Mouse (Mus musculus) gastrocnemius, postnatal 10 days (tissue): ENCODE results near the gene 4931423N10Rik. TPM values are rescaled to one million over a fixed set of nuclear protein-coding genes. Genes with fewer than 3 reads are reported as not detected.
A peak's percentile ranks its signal among the peaks of the same experiment; 100 is the strongest.

Experiments used
- DNase-seq: peaks from one replicate; pipeline ENCODE4 v3.0.0; 2021; ENCODE audit warnings: mixed read lengths
- long read RNA-seq, 2 experiments: library from polyadenylated mRNA; stranded (forward); transcript quantifications; one replicate each; pipeline ENCODE4 v2.0.0; 2021
- total RNA-seq, 2 experiments: library from RNA; stranded (reverse); gene quantifications; 2 replicates each; pipeline ENCODE4 v1.2.3; 2021

Gene 4931423N10Rik
- under 1 TPM in 1 of 2 experiments, not detected in 1; 0.12 TPM for total RNA-seq
- long read RNA-seq, experiment 1: 0 reads
- long read RNA-seq, experiment 2: 0 reads

GRCm38 (mm10) chr2:23207070-23207526 lies at the start of gene 4931423N10Rik:
4931423N10Rik (plus strand) TSS chr2:23207476.
- no peak for DNase-seq

GRCm38 (mm10) chr2:23172305-23172704 lies 35.0 kb upstream of the 4931423N10Rik start:
- DNase-seq: no peak

- no peak for DNase-seq
Measured at GRCm38 (mm10) chr2:23194366-23194765, 12.9 kb upstream of the 4931423N10Rik start.

DNA sequence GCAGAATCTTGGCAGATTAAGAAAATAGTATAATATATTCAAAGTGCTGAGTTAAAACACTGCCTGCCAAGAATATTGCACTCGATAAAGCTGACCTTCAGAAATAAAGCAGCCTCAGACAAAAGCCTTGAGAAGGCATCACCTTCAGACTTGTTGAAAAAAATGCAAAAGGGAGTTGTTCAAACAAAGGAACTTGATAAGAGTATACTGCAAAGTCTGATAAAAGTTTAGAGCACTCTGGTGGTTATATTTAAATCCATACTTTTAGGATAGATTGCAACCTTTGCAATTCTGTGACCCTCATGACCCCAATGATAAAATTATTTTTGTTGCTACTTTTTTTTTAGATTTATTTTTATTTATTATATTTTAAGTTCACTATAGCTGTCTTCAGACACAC lies 6.2 kb upstream of the 4931423N10Rik start:
- DNase-seq: no peak

DNA sequence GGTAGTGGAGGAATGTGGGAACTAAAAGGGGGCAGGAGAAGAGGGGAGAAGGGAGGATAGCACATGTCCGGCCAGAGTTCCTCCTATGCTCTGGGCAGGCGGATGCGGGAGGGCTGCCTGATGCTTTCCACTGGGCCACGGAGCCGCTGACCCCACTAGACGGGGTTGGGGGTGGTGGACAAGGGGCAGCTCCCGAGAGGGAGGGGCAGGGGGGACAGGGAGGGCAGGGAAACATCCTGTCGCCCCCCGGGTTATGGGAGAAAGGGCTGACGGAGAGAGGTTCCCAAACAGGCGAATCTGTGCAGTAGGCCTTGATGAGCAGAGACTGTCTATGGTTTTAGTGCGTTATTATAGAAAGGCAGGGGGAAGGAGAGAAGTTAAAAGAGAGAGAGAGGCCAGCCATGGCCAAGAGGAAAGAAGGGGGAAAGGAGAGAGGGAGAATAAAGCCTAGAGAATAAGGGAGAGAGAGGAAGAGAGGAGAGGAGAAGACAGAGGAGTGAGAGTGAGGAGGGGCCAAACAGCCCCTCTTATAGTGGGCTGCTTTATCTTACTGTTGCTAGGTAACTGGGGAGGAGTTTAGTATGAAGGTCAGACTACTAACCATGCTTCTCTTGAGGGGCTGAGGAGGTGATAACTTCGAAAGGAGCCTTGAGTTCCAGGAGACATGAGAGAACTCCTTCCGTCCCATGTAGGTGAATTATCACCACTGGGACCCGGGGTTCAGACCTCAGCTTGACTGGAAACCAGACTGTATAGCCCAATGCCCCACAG lies 4.2 kb upstream of the 4931423N10Rik start:
- DNase-seq: peak; percentile 6

GRCm38 (mm10) chr2:23213661-23214060 lies 6.4 kb downstream of the 4931423N10Rik start:
- no peak for DNase-seq

DNA sequence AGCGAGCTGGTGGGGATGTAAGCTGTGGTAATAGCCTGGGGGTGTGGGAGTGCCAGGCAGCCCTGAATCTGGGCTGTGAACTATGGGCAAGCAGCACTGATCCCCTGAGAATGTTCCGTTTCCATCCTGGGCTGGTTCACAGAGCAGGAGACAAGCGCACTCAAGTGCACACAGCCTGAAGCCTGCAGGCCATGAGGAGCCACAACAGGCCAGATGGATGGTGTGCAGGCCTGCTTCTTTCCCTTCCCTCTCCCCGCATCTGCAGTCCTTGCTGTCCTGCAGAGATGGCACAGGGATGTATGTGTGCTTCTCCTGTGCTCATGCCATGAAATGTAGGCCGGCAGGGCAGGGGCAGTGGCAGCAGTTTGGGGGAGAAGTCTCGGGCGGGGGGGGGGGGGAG lies 17.9 kb downstream of the 4931423N10Rik start:
- no peak for DNase-seq

DNA sequence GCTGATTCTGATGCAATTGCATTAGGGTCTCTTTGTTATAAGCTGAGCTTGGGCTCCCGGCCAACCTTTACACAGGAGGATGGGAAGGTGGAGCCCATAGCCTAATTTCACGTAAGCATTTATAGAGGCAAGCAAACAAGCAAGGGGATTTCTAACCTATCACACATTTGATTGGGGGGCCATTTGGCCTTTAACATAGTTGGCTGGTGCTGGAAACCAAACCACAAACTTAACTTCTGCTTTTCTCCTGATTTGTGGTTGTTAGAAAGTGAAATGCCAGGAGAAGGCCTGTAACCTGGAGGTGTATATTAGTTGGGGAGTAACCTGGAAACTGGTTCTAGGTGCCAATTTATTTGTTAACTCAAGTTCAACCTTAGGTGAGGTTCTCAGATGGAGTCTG lies 21.2 kb downstream of the 4931423N10Rik start:
- DNase-seq: no peak

- DNase-seq: peak; percentile 4
Measured at GRCm38 (mm10) chr2:23234065-23234773, 26.9 kb downstream of the 4931423N10Rik start.

- DNase-seq: peak; percentile 29
Measured at GRCm38 (mm10) chr2:23290991-23291390, 83.7 kb downstream of the 4931423N10Rik start.

DNA sequence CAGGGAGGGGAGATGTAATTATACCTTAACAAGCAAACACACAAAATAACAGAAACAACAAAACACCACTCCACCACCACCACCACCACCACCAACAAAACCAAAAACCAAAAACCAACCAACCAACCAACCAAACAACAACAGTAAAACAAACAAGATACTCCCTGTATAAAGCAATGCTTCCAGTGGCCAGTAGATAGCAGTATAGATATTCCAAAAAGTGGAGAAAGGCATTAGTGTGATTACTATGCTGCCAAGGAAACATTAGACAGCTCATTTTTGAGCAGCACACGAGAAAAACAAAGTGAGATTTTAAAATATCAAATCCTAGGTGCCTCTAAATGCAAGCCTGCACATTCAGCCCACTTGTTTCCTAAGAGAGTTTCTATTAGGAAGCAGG lies 107.6 kb downstream of the 4931423N10Rik start:
- no peak for DNase-seq

Other genes with a start within 250 kb of the 4931423N10Rik start
- 10 to 100 TPM; 28.6 to 34.7 TPM for gene Abi1, start 167.2 kb upstream of the 4931423N10Rik start, total RNA-seq
- 10 to 100 TPM; 34.7 to 36.4 TPM for gene Acbd5, start 139.3 kb upstream of the 4931423N10Rik start, total RNA-seq
- gene Mastl, start 51.5 kb upstream of the 4931423N10Rik start, total RNA-seq: 1 to 10 TPM; 2.5 to 3.3 TPM
- gene Yme1l1, start 51.1 kb upstream of the 4931423N10Rik start, total RNA-seq: 10 to 100 TPM; 64.0 to 66.5 TPM
- not detected for gene Nxph2, start 113.8 kb downstream of the 4931423N10Rik start, total RNA-seq